Mouse (Mus musculus): ENCODE data around the gene Rtf1.

DNA sequence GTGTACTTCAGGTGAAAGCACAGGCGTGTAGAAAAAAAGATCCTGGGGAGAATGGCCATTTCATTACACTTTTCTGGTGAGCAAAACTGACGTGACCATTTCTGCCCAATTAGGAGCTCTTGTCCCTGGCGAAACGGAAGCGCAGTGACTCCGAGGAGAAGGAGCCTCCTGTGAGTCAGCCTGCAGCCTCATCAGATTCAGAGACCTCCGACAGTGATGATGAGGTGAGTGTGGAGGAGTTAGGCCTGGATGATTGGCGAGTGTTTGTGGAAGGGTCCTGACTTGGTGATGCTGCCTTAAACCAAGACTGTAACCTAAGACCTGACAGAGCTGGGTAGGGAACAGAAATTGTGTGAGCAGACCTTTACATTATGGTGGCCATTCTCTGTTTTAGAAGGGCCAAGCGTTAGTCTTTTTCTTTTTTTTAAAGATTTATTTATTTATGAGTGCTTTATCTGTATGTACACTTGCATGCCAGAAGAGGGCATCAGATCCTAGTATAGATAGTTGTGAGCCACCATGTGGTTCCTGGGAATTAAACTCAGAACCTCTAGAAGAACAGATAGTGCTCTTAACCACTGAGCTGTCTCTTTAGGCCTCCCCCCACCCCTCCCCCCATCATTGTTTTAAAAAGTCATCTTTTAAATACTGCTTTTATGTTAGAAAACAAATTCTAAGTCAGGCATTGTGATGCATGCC lies 17.3 kb downstream of the Rtf1 start:
- TF ChIP-seq EP300 (IDR thresholded peaks at IDR 0.05) (no peak), CTCF (IDR thresholded peaks at IDR 0.05) (peak; percentile 50)
